Mouse (Mus musculus) G1E (cell line): Measurements from ENCODE around the gene Ltbp1.

Source experiments
- CTCF ChIP-seq: IDR thresholded peaks from 2 replicates; pipeline ENCODE4 v1.5.1; 2012; ENCODE audit warnings: low read depth, low read length, inconsistent platforms, mixed read lengths
- GATA1 ChIP-seq: IDR thresholded peaks from 2 replicates; pipeline ENCODE4 v1.6.1; 2012; ENCODE audit warnings: borderline replicate concordance, low read length, inconsistent platforms, mixed read lengths
- POLR2AphosphoS5 ChIP-seq: IDR thresholded peaks from 2 replicates; pipeline ENCODE4 v1.6.1; 2012; ENCODE audit warnings: low read depth, low read length, inconsistent platforms; ENCODE audit not compliant: insufficient replicate concordance
- TAL1 ChIP-seq: conservative IDR thresholded peaks from 2 replicates; pipeline ENCODE4 v1.6.1; 2012; ENCODE audit warnings: low read depth, low read length, inconsistent platforms, mixed read lengths

DNA sequence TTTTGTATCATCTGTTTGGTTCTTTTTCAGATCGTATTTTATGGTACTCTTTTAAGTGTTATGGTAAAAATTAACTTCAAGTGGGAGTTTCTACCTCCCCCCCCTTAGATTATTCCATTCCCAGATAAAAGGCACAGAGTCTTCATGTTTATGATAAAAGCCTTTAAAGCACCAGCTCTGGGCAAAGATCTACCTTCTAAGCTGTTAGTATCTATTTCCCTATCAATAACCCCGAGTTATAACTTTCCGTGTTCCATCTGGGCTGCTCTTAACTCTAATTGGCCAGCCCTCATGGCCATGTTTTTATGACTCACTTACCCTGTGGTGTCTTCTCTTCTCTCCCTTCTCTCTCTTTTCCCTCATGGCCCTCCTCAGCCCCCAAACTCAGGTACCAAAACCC is 88.2 kb downstream of the Ltbp1 start:
- TF ChIP-seq CTCF: no peak
- TF ChIP-seq GATA1: no peak
- no peak for TF ChIP-seq POLR2AphosphoS5
- TF ChIP-seq TAL1: no peak
